Mouse (Mus musculus): Measurements from ENCODE around the gene Cox14. TPM values are rescaled to one million over a fixed set of nuclear protein-coding genes. Genes with fewer than 3 reads are reported as not detected.

Gene Cox14
- 10 to 100 TPM; 62.3 to 73.0 TPM for total RNA-seq (2023)

DNA sequence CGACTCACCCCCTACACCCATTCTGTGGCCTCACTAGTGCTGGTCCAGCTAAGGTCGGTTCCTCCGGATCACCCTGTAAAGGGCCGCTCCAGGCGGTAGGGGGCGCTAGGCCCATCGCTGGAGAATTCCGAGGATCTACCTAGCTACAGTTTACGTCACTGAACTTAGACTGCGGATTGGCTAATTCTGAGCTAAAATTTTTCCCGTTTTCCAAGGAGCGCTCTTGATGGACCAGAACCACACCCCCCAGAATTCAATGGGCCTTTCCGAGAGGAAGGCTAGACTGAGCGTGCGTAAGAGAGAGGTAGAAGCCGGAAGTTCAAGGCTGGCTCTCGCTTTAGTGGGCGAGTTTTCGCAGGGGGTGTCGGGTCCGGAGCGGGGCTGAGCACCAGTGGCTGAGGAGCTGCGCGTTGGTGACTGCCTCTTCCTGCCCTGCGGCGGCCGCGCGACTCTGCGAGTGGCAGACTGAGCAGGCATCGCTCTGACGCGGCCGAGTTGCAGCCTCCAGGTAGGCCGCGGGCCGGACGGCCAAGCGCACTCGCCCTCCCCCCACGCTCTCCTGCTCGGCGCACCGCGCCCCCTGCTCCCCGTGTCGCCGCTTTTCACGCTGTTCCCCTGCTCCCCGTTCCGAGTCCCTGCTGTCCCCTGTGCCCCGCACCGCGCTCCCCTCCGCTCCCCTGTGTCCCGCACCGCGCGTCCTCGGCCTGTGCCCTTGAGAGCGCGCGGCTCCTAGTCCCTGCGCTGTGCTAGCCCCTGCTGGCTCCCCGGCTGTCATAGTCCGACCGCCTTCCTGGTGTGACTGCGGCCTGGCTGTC, at the start of gene Cox14:
Gene Cox14 (plus strand): TSS at position 278 of the 815 bp plus-strand sequence.

DNA sequence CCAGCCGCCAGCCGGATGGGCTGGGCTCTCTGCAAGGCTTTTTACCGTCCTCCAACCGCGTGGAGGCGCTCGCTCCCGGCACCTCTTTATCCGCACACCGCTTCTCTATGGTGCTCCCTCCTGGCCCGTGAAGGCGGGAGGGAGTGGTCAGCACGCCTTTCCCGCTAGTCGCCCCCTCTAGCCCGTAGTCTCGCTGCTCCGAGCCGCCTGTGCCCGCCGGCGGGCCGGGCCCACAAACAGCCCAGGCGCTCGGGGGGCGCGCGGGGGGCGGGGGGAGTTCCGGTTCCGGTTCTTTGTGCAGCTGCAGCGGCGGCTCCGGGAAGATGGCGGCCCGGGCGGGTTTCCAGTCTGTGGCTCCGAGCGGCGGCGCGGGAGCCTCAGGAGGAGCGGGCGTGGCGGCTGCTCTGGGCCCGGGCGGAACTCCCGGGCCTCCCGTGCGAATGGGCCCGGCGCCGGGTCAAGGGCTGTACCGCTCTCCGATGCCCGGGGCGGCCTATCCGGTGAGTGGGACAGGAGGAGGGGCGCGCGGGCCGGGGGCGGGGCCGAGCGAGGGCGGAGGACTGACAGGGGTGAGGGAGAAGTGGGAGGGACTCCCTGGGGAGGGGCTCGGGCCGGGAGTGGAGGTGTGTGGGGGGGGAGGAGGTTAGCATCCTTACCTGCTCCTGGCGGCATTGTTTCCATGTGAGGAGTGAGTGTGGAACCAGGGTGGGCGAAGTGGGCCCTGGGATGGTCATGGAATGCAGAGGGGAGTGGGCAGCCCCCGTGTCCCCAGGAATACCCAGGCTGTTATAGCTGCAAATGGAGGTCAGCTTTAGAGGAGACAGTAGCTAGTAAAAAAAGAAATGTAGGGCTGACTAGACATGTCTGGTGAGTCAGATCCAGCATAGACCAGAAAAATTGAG, 23.2 kb upstream of the Cox14 start, which contains the start of gene Smarcd1:
Gene Smarcd1 (plus strand): TSS at position 131 of the 902 bp plus-strand sequence.

DNA sequence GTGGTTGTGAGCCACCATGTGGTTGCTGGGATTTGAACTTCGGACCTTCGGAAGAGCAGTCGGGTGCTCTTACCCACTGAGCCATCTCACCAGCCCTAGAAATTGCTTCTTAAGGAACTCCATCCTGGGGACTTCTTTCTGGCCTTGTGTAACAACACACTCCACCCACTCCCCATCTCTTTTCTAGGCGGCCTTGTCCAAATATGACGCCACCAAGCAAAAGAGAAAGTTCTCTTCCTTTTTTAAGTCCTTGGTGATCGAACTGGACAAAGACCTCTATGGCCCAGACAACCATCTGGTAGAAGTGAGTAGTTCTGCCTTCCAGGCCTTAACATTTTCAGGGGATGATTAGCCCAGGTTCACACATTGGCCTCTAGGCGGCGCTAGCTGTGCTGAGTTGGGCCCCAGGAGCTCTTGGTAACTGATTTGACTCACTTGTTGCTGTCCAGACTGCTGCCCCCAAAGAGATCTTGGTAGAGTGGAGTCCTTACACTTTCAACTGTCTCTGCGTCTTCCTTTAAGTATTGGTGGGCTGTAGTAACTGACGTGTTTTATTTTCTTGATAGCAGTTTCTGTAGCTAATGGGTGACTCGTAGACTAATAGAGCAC, 19.9 kb upstream of the Cox14 start, which contains the start of gene Gm17349:
Gene Gm17349 (minus strand): TSS at position 51 of the 609 bp plus-strand sequence.

DNA sequence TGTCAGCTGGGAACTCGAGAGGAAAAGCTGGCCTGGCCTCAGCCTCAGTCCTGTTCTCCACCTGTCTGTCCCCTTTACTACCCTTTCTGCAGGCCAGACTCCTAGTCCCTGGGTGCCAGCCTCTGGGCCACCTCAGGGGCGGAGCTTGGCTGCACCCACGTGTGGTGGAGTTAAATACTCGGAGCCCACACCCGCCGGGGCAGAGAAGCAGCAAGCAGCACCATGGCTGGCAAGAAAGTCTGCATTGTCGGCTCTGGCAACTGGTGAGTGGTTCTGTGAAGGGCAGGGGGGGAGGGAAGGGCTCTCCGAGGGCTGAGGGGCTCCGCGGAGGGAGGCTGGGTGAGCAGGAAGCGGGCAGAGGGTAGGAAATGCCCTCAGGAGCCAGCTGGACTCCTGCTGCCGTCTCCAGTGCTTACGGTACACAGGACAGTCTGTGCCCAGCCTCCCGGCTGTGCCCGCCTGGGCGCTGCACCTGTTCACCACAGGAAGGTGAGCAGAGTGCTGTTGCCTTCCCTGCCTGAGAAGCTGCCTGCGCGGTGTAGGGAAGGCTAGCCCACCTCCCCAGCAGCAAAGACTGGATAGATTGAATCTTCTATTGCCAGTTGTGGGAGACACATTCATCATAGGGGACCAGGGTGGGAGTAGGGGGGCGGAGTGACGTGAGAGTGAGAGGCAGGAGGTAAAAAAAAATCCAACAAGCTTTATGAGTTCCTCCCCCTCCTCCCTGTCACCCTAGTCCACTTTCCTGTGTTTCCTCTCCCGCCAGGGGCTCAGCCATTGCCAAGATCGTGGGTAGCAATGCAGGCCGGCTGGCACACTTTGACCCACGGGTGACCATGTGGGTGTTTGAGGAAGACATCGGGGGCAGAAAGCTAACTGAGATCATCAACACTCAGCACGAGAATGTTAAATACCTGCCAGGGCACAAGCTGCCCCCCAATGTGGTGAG, 7.8 kb upstream of the Cox14 start, which contains the start of gene Gpd1:
Gene Gpd1 (plus strand): TSS at position 130 of the 949 bp plus-strand sequence.

DNA sequence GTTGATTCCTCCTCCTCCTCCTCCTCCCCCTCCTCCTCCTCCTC, 47.3 kb downstream of the Cox14 start, which contains the start of gene Cers5:
Gene Cers5 (minus strand): TSS at position 5 of the 44 bp plus-strand sequence.

Other genes starting within 250 kb of the Cox14 start
- not detected for gene Faim2, start 197.5 kb upstream of the Cox14 start, total RNA-seq (2023)
- gene Aqp2, start 146.6 kb upstream of the Cox14 start, total RNA-seq (2023): not detected
- gene Aqp5, start 134.8 kb upstream of the Cox14 start, total RNA-seq (2023): not detected
- gene Aqp6, start 124.2 kb upstream of the Cox14 start, total RNA-seq (2023): not detected
- gene Racgap1, start 74.0 kb upstream of the Cox14 start, total RNA-seq (2023): 10 to 100 TPM; 27.8 to 29.0 TPM
- under 1 TPM in 1 of 2 experiments, not detected in 1; 0.29 TPM for gene Asic1, start 55.2 kb upstream of the Cox14 start, total RNA-seq (2023)
- gene Smarcd1, start 23.5 kb upstream of the Cox14 start, total RNA-seq (2023): 10 to 100 TPM; 23.2 to 30.8 TPM
- gene Gm17349, start 20.1 kb upstream of the Cox14 start, total RNA-seq (2023): 1 to 10 TPM in 1 of 2 experiments, not detected in 1; 3.2 TPM
- 10 to 100 TPM; 12.2 to 13.7 TPM for gene Gpd1, start 8.1 kb upstream of the Cox14 start, total RNA-seq (2023)
- gene Cers5, start 47.3 kb downstream of the Cox14 start, total RNA-seq (2023): 10 to 100 TPM; 61.4 to 72.4 TPM
- 10 to 100 TPM; 62.1 to 72.5 TPM for gene Lima1, start 149.8 kb downstream of the Cox14 start, total RNA-seq (2023)
- not detected for gene Fam186a, start 241.4 kb downstream of the Cox14 start, total RNA-seq (2023)
- gene Larp4, start 244.4 kb downstream of the Cox14 start, total RNA-seq (2023): 10 to 100 TPM; 53.0 to 55.2 TPM

Measured in monocyte, adult 59 days (primary cell).